Mouse (Mus musculus): ENCODE data around the gene Btd.

- no peak for TF ChIP-seq CTCF (IDR thresholded peaks at IDR 0.05; ENCODE audit: control insufficient read depth, insufficient read depth, insufficient replicate concordance, low read depth, low read length)
- no peak for TF ChIP-seq POLR2A (IDR thresholded peaks at IDR 0.05; ENCODE audit: control insufficient read depth, low read depth, low read length)
These were observed 68.5 kb downstream of the Btd start for GRCm38 (mm10) chr14:31709343-31709742.

Measured in testis, adult 2 months (tissue).